Mouse (Mus musculus) lung, postnatal 0 days (tissue): ENCODE measurements around the gene Rpl10a.

Experiments used
- CTCF ChIP-seq: IDR thresholded peaks from 2 replicates; pipeline ENCODE4 v1.5.1; 2016; ENCODE audit warnings: antibody characterized with exemption, mild to moderate bottlenecking
- EP300 ChIP-seq: IDR thresholded peaks from 2 replicates; pipeline ENCODE4 v1.6.1; 2016; ENCODE audit warnings: antibody characterized with exemption, mild to moderate bottlenecking, control low read depth

DNA sequence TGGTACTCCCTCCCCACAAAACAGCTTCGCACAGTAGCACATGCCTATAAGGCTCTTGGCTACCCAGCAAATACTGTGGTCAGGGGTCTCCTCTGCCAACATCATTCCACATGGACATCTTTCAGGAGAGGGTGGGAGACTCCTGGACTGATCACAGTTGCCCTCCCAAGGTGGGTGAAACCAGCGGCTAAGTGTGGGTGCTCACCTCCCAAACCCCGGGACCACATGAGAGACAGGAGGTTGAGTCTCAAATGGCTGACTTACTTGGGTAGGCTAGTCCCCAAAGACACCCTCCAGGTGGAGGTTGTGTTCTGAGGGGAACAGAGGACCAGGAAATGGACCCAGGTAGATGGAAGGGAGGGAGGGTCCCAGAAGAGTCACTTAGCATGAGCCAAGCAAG, 16.4 kb downstream of the Rpl10a start:
- TF ChIP-seq CTCF, result no peak
- TF ChIP-seq EP300, result no peak
